In genomic region chr2:167141810-167142209, GRCm38 (mm10) we compare ENCODE assay signal across 23 mouse cellular contexts. TPM values are rescaled to one million over a fixed set of nuclear protein-coding genes. Genes with fewer than 3 reads are reported as not detected.
DNase-seq lines count a peak whose midpoint lies in the region; ATAC-seq and TF ChIP-seq lines count a peak whose summit lies in the region.
"Had no signal": no experiment of that assay in that cellular context is flagged by ENCODE, and none has a peak within 500 bp of the region (broad histone marks: within the 10 kb centered on the region; RNA-seq: fewer than 3 reads in every experiment).

No protein-coding gene starts in this region.

- peak; percentile 66 for DNase-seq in midbrain, embryonic 11.5 days (ENCODE audit: low spot score, missing footprints)
- DNase-seq in midbrain, embryonic 10.5 days (ENCODE audit: low spot score), result no peak
- peak; percentile 63 for DNase-seq in c-Kit-positive CD71-positive TER-119-positive erythroid progenitor cells, embryonic 14.5 days (ENCODE audit: low spot score)
- peak; percentile 47 to 62 (median 60) for DNase-seq in liver, embryonic 14.5 days (ENCODE audit: low read depth in 3 of 3, low spot score in 3 of 3)
- no peak for DNase-seq in right cerebral cortex, postnatal 10 days (ENCODE audit: low spot score in 2 of 2)
- DNase-seq in spleen, postnatal 4 days (ENCODE audit: low spot score in 2 of 2), result no peak
- DNase-seq in layer of hippocampus, adult 11-12 months (ENCODE audit: low spot score), result no peak
- DNase-seq: adrenal gland, postnatal 14 days; cerebellum, adult 8-10 months; gastrocnemius, postnatal 25 days; heart, postnatal 4 days; kidney, postnatal 4 days; layer of hippocampus, postnatal 36 days; right cerebral cortex, postnatal 4 days; thymus, postnatal 25 days had no signal

- no peaks in the 10 kb centered on the region for H3K36me3 ChIP-seq in midbrain, embryonic 11.5 days (ENCODE audit: control insufficient read depth, insufficient read depth, low read length)
- H3K36me3 ChIP-seq in midbrain, embryonic 10.5 days, result no peaks in the 10 kb centered on the region
- no peaks in the 10 kb centered on the region for H3K36me3 ChIP-seq in liver, embryonic 14.5 days (replicated peaks; ENCODE audit: control insufficient read depth, insufficient read depth, low read depth)
- H3K36me3 ChIP-seq: embryonic facial prominence, embryonic 13.5 days; hindbrain, embryonic 15.5 days; kidney, embryonic 15.5 days; limb, embryonic 15.5 days had no signal

- TF ChIP-seq CTCF in liver, embryonic 14.5 days (IDR thresholded peaks at IDR 0.05; ENCODE audit: low read depth), result no peak

- H3K4me3 ChIP-seq in midbrain, embryonic 11.5 days (ENCODE audit: low read depth, low read length), result no peak overlapping the region
- H3K4me3 ChIP-seq in midbrain, embryonic 10.5 days, result no peak overlapping the region
- no peak overlapping the region for H3K4me3 ChIP-seq in liver, embryonic 14.5 days (ENCODE audit: insufficient read depth in 1 of 2, low read depth in 2 of 2, low read length in 2 of 2)
- H3K4me3 ChIP-seq: embryonic facial prominence, embryonic 13.5 days; hindbrain, embryonic 15.5 days; kidney, embryonic 15.5 days; limb, embryonic 15.5 days had no signal

- TF ChIP-seq EP300 in liver, embryonic 14.5 days (IDR thresholded peaks at IDR 0.05; ENCODE audit: low read depth), result peak; percentile 88

- no peak overlapping the region for H3K4me2 ChIP-seq in midbrain, embryonic 11.5 days
- peak overlapping the region; percentile 18 for H3K4me2 ChIP-seq in liver, embryonic 14.5 days (ENCODE audit: low read depth)
- H3K4me2 ChIP-seq: embryonic facial prominence, embryonic 13.5 days; hindbrain, embryonic 15.5 days; kidney, embryonic 15.5 days; limb, embryonic 15.5 days had no signal

- H3K27me3 ChIP-seq in midbrain, embryonic 11.5 days (ENCODE audit: control insufficient read depth, insufficient read depth, low read length), result no peaks in the 10 kb centered on the region
- H3K27me3 ChIP-seq in midbrain, embryonic 10.5 days (ENCODE audit: low read depth, poor library complexity, severe bottlenecking), result no peaks in the 10 kb centered on the region; the same call in 1 of the 2 replicates
- H3K27me3 ChIP-seq in liver, embryonic 14.5 days (ENCODE audit: control insufficient read depth, insufficient read depth, low read length), result peaks cover 10% of the 10 kb centered on the region
- H3K27me3 ChIP-seq: hindbrain, embryonic 15.5 days had no signal

- H3K4me1 ChIP-seq in midbrain, embryonic 11.5 days (ENCODE audit: control insufficient read depth, insufficient read depth, low read length), result peaks cover 6% of the 10 kb centered on the region; the same call in 1 of the 2 replicates
- peaks cover 22% of the 10 kb centered on the region for H3K4me1 ChIP-seq in midbrain, embryonic 10.5 days
- peaks cover 12 to 15% of the 10 kb centered on the region in 2 experiments for H3K4me1 ChIP-seq in liver, embryonic 14.5 days (replicated peaks; ENCODE audit: control insufficient read depth in 2 of 2, insufficient read depth in 2 of 2, low read length in 1 of 2)

- WGBS in midbrain, embryonic 11.5 days, result 88% methylated on average over 4 of the region's 4 CpGs
- WGBS in midbrain, embryonic 10.5 days, result 96% methylated on average over 4 of the region's 4 CpGs
- WGBS in liver, embryonic 14.5 days (ENCODE audit: insufficient replicate concordance), result 17% methylated on average over 4 of the region's 4 CpGs

- no peak overlapping the region for H3K9ac ChIP-seq in midbrain, embryonic 11.5 days (ENCODE audit: low read length)
- H3K9ac ChIP-seq in liver, embryonic 14.5 days (replicated peaks), result no peak overlapping the region
- H3K9ac ChIP-seq: hindbrain, embryonic 15.5 days; kidney, embryonic 15.5 days; limb, embryonic 15.5 days had no signal

- no peaks in the 10 kb centered on the region for H3K9me3 ChIP-seq in midbrain, embryonic 11.5 days (ENCODE audit: control insufficient read depth, low read length)
- no peaks in the 10 kb centered on the region for H3K9me3 ChIP-seq in midbrain, embryonic 10.5 days (replicated peaks)
- no peaks in the 10 kb centered on the region for H3K9me3 ChIP-seq in liver, embryonic 14.5 days (ENCODE audit: control insufficient read depth, low read length)
- H3K9me3 ChIP-seq: embryonic facial prominence, embryonic 13.5 days; hindbrain, embryonic 15.5 days; kidney, embryonic 15.5 days; limb, embryonic 15.5 days had no signal

- no peak overlapping the region for H3K27ac ChIP-seq in midbrain, embryonic 11.5 days (ENCODE audit: low read depth, low read length)
- no peak overlapping the region for H3K27ac ChIP-seq in midbrain, embryonic 10.5 days (replicated peaks)
- no peak overlapping the region for H3K27ac ChIP-seq in liver, embryonic 14.5 days
- H3K27ac ChIP-seq: embryonic facial prominence, embryonic 13.5 days; hindbrain, embryonic 15.5 days; kidney, embryonic 15.5 days; limb, embryonic 15.5 days had no signal

- ATAC-seq in midbrain, embryonic 11.5 days (ENCODE audit: low FRiP score), result no peak
- ATAC-seq in liver, embryonic 14.5 days (ENCODE audit: insufficient read depth), result peak; percentile 92
- ATAC-seq: forebrain, embryonic 14.5 days; intestine, embryonic 16.5 days; lung, postnatal 0 days; midbrain, embryonic 16.5 days had no signal

RNA-seq across cellular contexts. Expression of gene Kcnb1, which starts 48.1 kb away (rescaled TPM):
- polyA plus RNA-seq in midbrain, embryonic 11.5 days (2014; fragmentation: Nextera tagmentation; extraction: Ambion mirVana), result 0.75 and 0.96 TPM in 2 replicates
- 0.49 and 1.0 TPM in 2 replicates for polyA plus RNA-seq in midbrain, embryonic 10.5 days (2016; fragmentation: Nextera tagmentation; extraction: Ambion mirVana)
- 0.12 and 0.15 TPM in 2 replicates for polyA plus RNA-seq in liver, embryonic 14.5 days (2012; rRNA removed)
- polyA plus RNA-seq in liver, embryonic 14.5 days (2014; fragmentation: Nextera tagmentation; extraction: Ambion mirVana), result 0.03 and 0.08 TPM in 2 replicates

Comparison
In these comparisons a context has a peak if more than half of its experiments do, and no peak if none do; other contexts are left out.
1. DNase-seq: peak in midbrain, embryonic 11.5 days (single experiment), c-Kit-positive CD71-positive TER-119-positive erythroid progenitor cells, embryonic 14.5 days (single experiment) and liver, embryonic 14.5 days (3 of 3); none in midbrain, embryonic 10.5 days (single experiment), right cerebral cortex, postnatal 10 days (0 of 2), spleen, postnatal 4 days (0 of 2) and layer of hippocampus, adult 11-12 months (single experiment).